9 mouse cellular contexts compared by ENCODE assay signal in the genomic region with DNA sequence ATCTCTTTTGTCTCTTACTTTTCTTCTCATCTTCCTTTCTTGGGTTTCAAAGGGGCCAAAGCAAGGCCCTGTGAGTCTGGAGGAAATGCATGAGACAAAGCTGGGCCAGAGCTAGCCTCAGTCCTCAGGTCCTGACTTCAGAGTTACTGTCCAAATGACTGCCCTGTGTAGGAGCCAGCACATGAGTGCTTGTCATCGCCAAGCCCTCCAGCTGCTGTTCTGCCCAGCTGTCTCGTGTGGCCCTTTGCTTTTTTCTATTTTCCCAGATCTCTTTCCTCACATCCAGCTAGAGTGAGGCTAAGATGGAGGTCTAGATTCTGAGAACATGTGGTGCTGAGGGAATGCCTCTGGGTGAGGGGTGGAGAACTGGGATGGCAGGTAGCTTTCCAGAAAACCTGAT.
"Had no signal": no experiment of that assay in that cellular context is flagged by ENCODE, and none has a peak within 500 bp of the region (broad histone marks: within the 10 kb centered on the region; RNA-seq: fewer than 3 reads in every experiment).

No protein-coding gene starts in this region.

- DNase-seq: lung, adult 18-20 months; lung, embryonic 14.5 days; lung, postnatal 10 days; lung, postnatal 4 days; midbrain, embryonic 14.5 days; right cerebral cortex, postnatal 14 days; thymus, adult 2 months; thymus, postnatal 25 days; thymus, postnatal 4 days had no signal
